Mouse (Mus musculus) heart, postnatal 0 days (tissue): Measurements from ENCODE around the gene Wfdc13. TPM values are rescaled to one million over a fixed set of nuclear protein-coding genes. Genes with fewer than 3 reads are reported as not detected.
"Not testable (repeated sequence)": the region's sequence is repeated elsewhere in the genome, so short reads cannot be mapped to it uniquely, and the experiment has no call there.

Experiments used
- ATAC-seq: fragments of 200-750 bp; cut with Nextera tagmentation; 2 replicates; pipeline ENCODE4 v1.8.0; 2017; ENCODE audit warnings: low read depth, moderate number of reproducible peaks, moderate library complexity; ENCODE audit not compliant: insufficient read depth
- DNase-seq: peaks from one replicate; pipeline ENCODE4 v3.0.0-alpha.2; 2016; ENCODE audit warnings: low spot score
- H3K27ac ChIP-seq: fragments of 300-500 bp; sonication (generic); 2 replicates; pipeline ENCODE4 v1.5.1; 2014; ENCODE audit warnings: low read depth, mild to moderate bottlenecking
- H3K27me3 ChIP-seq: fragments of 300-500 bp; sonication (generic); 2 replicates; pipeline ENCODE4 v1.6.1; 2014; ENCODE audit warnings: low read length, mixed read lengths; ENCODE audit not compliant: control insufficient read depth, insufficient read depth
- H3K36me3 ChIP-seq: fragments of 300-500 bp; sonication (generic); replicated peaks from 2 replicates; pipeline ENCODE4 v1.6.1; 2014; ENCODE audit warnings: low read length, mixed read lengths; ENCODE audit not compliant: control insufficient read depth, insufficient read depth
- H3K4me1 ChIP-seq: fragments of 300-500 bp; sonication (generic); 2 replicates; pipeline ENCODE4 v1.6.1; 2014; ENCODE audit warnings: antibody characterized with exemption; ENCODE audit not compliant: control insufficient read depth, insufficient read depth
- H3K4me2 ChIP-seq: fragments of 300-500 bp; sonication (generic); 2 replicates; pipeline ENCODE4 v1.6.1; 2014; ENCODE audit warnings: low read depth, mild to moderate bottlenecking, low read length, moderate library complexity
- H3K4me3 ChIP-seq: fragments of 300-500 bp; sonication (generic); 2 replicates; pipeline ENCODE4 v1.5.1; 2014; ENCODE audit warnings: low read depth, low read length
- H3K9ac ChIP-seq: fragments of 300-500 bp; sonication (generic); replicated peaks from 2 replicates; pipeline ENCODE4 v1.6.1; 2014; ENCODE audit warnings: low read depth, low read length, mixed read lengths
- H3K9me3 ChIP-seq: fragments of 300-500 bp; sonication (generic); replicated peaks from 2 replicates; pipeline ENCODE4 v1.6.1; 2016; ENCODE audit warnings: low read length; ENCODE audit not compliant: control insufficient read depth
- CTCF ChIP-seq: IDR thresholded peaks from 2 replicates; pipeline ENCODE4 v1.5.1; 2016; ENCODE audit warnings: antibody characterized with exemption, control low read depth, low read depth
- EP300 ChIP-seq: IDR thresholded peaks from 2 replicates; pipeline ENCODE4 v1.6.1; 2016; ENCODE audit warnings: antibody characterized with exemption, low read depth
- WGBS: fragments of 180-500 bp; shearing (Covaris S2); extraction: QIAGEN DNeasy Blood & Tissue Kit; methylation state at CpG from one replicate; pipeline ENCODE4 v1.1.7; 2014; 5-methylcytosine and 5-hydroxymethylcytosine counted together
- polyA plus RNA-seq: library from polyadenylated mRNA; unstranded; fragments of >200 nt; fragmentation: Nextera tagmentation; extraction: Ambion mirVana; gene quantifications from 2 replicates; pipeline ENCODE4 v1.2.1, GENCODE M21; 2015
- total RNA-seq: library from RNA; depleted of rRNA; stranded (reverse); fragments of >200 nt; gene quantifications from 2 replicates; pipeline ENCODE4 v1.2.3, GENCODE M21; 2014; ENCODE audit warnings: low replicate concordance

Gene Wfdc13
- total and polyA plus RNA-seq, 2 experiments from 2014 or later: not detected

DNA sequence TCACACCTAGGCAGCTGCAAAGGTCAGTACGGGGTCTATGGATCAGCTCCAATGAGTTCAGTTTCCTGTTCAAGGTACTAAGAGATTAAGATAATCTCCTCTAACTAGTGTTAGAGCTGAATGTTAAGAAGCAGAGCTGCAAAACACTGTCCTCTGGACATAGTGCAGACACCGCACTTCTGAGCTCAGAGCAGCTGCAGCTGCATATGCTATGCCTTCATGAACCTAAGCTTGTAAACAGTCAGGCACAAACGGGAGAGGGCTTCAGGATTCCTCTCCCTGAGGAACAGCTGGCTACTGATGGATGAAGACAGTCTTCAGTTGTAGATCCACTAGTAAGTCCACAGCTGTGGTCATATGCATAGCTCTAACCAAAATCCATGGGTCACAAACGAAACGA lies 16.1 kb downstream of the Wfdc13 start:
- no peak overlapping the region for H3K4me2 ChIP-seq
- no peak overlapping the region for H3K9ac ChIP-seq
- H3K27ac ChIP-seq: no peak overlapping the region
- 65% methylated on average over 5 of the region's 5 CpGs for WGBS
- H3K27me3 ChIP-seq: 0 out of 2 replicates have a peak, but pooled peaks cover 3% of the 10 kb centered on the region
- DNase-seq (no peak), ATAC-seq (no peak)
- no peaks in the 10 kb centered on the region for H3K9me3 ChIP-seq
- H3K36me3 ChIP-seq: no peaks in the 10 kb centered on the region
- H3K4me1 ChIP-seq: no peaks in the 10 kb centered on the region
- H3K4me3 ChIP-seq: no peak overlapping the region
- no peak for TF ChIP-seq EP300
- TF ChIP-seq CTCF: no peak

DNA sequence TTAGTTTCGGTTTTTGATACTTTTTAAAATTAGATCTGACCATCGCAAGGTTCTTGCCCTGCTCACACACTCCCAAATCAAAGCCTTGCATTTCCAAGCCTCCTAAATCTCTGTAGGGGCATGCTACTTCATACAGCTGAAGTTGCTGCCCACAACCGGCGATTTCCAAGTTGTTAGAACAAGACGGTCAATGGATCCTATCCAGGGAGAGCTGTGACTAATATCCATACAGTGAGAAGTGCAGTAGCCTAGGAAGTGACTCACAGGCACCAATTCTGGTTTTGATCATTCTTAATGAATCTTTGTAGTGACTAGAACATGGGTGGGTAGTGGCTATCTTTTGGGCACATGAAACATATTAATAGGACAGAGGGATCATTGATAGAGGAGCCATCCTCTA lies 16.9 kb downstream of the Wfdc13 start:
- no peak for DNase-seq
- Histone ChIP-seq H3K27me3 (0 out of 2 replicates have a peak, but pooled peaks cover 3% of the 10 kb centered on the region), H3K9me3 (no peaks in the 10 kb centered on the region), H3K4me2 (no peak overlapping the region), H3K9ac (no peak overlapping the region), H3K27ac (no peak overlapping the region), H3K4me1 (no peaks in the 10 kb centered on the region), H3K36me3 (no peaks in the 10 kb centered on the region), H3K4me3 (no peak overlapping the region)
- WGBS: 77% methylated on average over 5 of the region's 5 CpGs
- TF ChIP-seq CTCF (no peak), EP300 (no peak)
- ATAC-seq: no peak

GRCm38 (mm10) chr2:164704235-164704634 lies 19.3 kb downstream of the Wfdc13 start:
- H3K4me2 ChIP-seq: no peak overlapping the region
- H3K4me3 ChIP-seq: no peak overlapping the region
- H3K27ac ChIP-seq: no peak overlapping the region
- H3K9ac ChIP-seq: no peak overlapping the region
- no peaks in the 10 kb centered on the region for H3K36me3 ChIP-seq
- H3K27me3 ChIP-seq: 0 out of 2 replicates have a peak, but pooled peaks cover 3% of the 10 kb centered on the region
- H3K9me3 ChIP-seq: no peaks in the 10 kb centered on the region
- no peak for ATAC-seq
- DNase-seq: no peak
- no peaks in the 10 kb centered on the region for H3K4me1 ChIP-seq
- 68% methylated on average over 5 of the region's 5 CpGs for WGBS
- TF ChIP-seq EP300 (no peak), CTCF (no peak)

DNA sequence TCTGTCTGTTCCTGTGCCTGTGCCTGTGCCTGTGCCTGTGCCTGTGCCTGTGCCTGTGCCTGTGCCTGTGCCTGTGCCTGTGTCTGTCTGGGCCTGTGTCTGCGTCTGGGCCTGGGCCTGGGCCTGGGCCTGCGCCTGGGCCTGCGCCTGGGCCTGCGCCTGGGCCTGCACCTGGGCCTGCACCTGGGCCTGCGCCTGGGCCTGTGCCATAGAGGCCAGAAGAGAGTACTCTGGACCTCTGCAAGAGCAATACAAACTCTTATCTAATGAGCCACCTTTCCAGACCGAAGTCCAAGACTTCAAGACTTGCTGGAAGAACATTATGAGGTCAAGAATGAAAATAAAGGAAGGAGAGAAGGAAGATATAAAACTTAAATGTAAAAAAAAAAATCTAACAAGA lies 20.4 kb downstream of the Wfdc13 start:
- TF ChIP-seq CTCF: no peak
- no peak for TF ChIP-seq EP300
- WGBS: 87% methylated on average over 6 of the region's 6 CpGs
- no peak overlapping the region for H3K4me2 ChIP-seq
- no peak overlapping the region for H3K9ac ChIP-seq
- DNase-seq (no peak), ATAC-seq (no peak)
- H3K27me3 ChIP-seq: 0 out of 2 replicates have a peak, but pooled peaks cover 3% of the 10 kb centered on the region
- H3K36me3 ChIP-seq: no peaks in the 10 kb centered on the region
- H3K27ac ChIP-seq: no peak overlapping the region
- no peaks in the 10 kb centered on the region for H3K9me3 ChIP-seq
- H3K4me1 ChIP-seq: no peaks in the 10 kb centered on the region
- no peak overlapping the region for H3K4me3 ChIP-seq

- H3K27ac ChIP-seq: no peak overlapping the region
- H3K4me2 ChIP-seq: no peak overlapping the region
- TF ChIP-seq CTCF (no peak), EP300 (no peak)
- 88% methylated on average over 14 of the region's 14 CpGs for WGBS
- no peak overlapping the region for H3K9ac ChIP-seq
- DNase-seq: no peak
- H3K4me1 ChIP-seq: no peaks in the 10 kb centered on the region
- ATAC-seq: no peak
- no peaks in the 10 kb centered on the region for H3K9me3 ChIP-seq
- no peaks in the 10 kb centered on the region for H3K27me3 ChIP-seq
- H3K4me3 ChIP-seq: no peak overlapping the region
- H3K36me3 ChIP-seq: no peaks in the 10 kb centered on the region
Measured at GRCm38 (mm10) chr2:164705991-164706390, 21.1 kb downstream of the Wfdc13 start.

DNA sequence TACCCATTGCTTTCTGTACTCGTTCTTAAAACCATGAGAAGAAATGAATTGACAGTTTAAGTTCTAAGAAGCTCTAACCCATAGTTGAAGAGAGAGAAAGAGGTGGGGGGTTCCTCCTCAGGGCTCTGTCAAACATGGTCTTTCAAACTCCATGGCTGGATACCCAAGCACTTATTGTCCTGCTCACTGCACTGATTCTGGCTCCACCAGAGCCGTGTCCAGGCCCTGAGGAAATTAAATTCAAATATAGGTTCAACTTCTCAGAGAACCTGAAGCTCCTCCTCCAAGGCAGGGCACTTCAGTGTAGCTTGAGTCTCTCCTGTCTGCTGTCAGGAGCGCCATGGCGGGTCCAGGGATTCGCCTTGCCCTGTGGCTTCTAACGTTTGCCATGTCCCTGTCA lies 30.1 kb downstream of the Wfdc13 start, which contains the start of gene Spint5:
Gene Spint5 (plus strand): TSS at position 301 of the 400 bp plus-strand sequence.
- TF ChIP-seq CTCF (no peak), EP300 (no peak)
- DNase-seq (no peak), ATAC-seq (no peak)
- Histone ChIP-seq H3K27me3 (no peaks in the 10 kb centered on the region), H3K9ac (no peak within 1 kb of the TSS), H3K4me2 (no peak within 1 kb of the TSS), H3K4me1 (no peaks in the 10 kb centered on the region), H3K36me3 (no peaks in the 10 kb centered on the region), H3K9me3 (no peaks in the 10 kb centered on the region), H3K4me3 (no peak within 1 kb of the TSS), H3K27ac (no peak within 1 kb of the TSS)
- 64% methylated on average over 6 of the region's 6 CpGs for WGBS

GRCm38 (mm10) chr2:164716194-164716786 lies 31.4 kb downstream of the Wfdc13 start:
- not testable (repeated sequence) for H3K27ac ChIP-seq, H3K9ac ChIP-seq, H3K4me2 ChIP-seq, H3K9me3 ChIP-seq, ATAC-seq, H3K36me3 ChIP-seq, H3K4me1 ChIP-seq, DNase-seq, H3K27me3 ChIP-seq, H3K4me3 ChIP-seq
- WGBS: 83% methylated on average over 18 of the region's 23 CpGs
